Mouse (Mus musculus) heart, adult 2 months (tissue): ENCODE results near the gene Ifi206.

ENCODE experiments used
- CTCF ChIP-seq: fragments of 200-600 bp; IDR thresholded peaks from 2 replicates; pipeline ENCODE4 v1.8.1; 2022; ENCODE audit warnings: antibody characterized with exemption, mild to moderate bottlenecking, moderate library complexity
- POLR2A ChIP-seq: fragments of 200-500 bp; IDR thresholded peaks from 2 replicates; pipeline ENCODE4 v1.6.1; 2011; ENCODE audit warnings: mild to moderate bottlenecking, low read depth, low read length, control low read depth; ENCODE audit not compliant: insufficient read depth

DNA sequence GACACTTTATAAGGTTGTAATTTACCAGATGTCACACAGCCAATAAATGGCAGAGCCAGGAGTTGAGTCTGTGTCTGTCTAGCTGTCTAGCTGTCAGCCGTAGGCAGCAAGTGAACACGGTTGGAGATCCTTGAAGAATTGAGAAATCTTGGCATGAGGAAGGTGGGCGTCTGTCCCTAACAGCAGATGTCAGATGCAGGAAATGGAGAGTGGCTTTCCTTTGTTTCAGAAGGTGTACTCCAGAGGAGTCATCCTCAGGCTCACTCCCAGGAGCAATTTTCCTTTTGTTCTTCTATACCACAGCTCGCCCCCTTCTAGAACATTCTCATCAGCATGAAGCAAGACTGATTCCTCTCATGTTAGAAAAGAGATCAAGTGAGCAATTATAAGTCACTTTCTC, 40.2 kb downstream of the Ifi206 start:
- TF ChIP-seq CTCF: no peak
- TF ChIP-seq POLR2A: no peak
